Mouse (Mus musculus): ENCODE data around the gene Rabep2. TPM values are rescaled to one million over a fixed set of nuclear protein-coding genes. Genes with fewer than 3 reads are reported as not detected.
A peak's percentile ranks its signal among the peaks of the same experiment; 100 is the strongest.

Rabep2 gene
- polyA plus RNA-seq, 1 experiment from 2014 or later = 27.6 TPM

GRCm38 (mm10) chr7:126424161-126424560, 4.4 kb upstream of the Rabep2 start:
- H3K4me3 ChIP-seq (ENCODE audit: low read depth, low read length) = no peak overlapping the region
- no peak for DNase-seq (ENCODE audit: low spot score)
- H3K27me3 ChIP-seq (replicated peaks; ENCODE audit: control insufficient read depth, insufficient read depth, low read length) = no peaks in the 10 kb centered on the region
- H3K4me1 ChIP-seq (replicated peaks; ENCODE audit: control insufficient read depth, insufficient read depth, low read length) = peaks cover 7% of the 10 kb centered on the region
- no peak overlapping the region for H3K9ac ChIP-seq (ENCODE audit: low read length)
- no peak overlapping the region for H3K4me2 ChIP-seq (ENCODE audit: low read length)
- H3K27ac ChIP-seq (ENCODE audit: low read depth) = no peak overlapping the region
- no peaks in the 10 kb centered on the region for H3K9me3 ChIP-seq (ENCODE audit: control insufficient read depth, low read length)
- 86% methylated on average over 6 of the region's 6 CpGs for WGBS
- no peaks in the 10 kb centered on the region for H3K36me3 ChIP-seq (ENCODE audit: control insufficient read depth, insufficient read depth, low read length)
- ATAC-seq (replicated peaks; ENCODE audit: low FRiP score, low TSS enrichment, low read depth) = no peak

DNA sequence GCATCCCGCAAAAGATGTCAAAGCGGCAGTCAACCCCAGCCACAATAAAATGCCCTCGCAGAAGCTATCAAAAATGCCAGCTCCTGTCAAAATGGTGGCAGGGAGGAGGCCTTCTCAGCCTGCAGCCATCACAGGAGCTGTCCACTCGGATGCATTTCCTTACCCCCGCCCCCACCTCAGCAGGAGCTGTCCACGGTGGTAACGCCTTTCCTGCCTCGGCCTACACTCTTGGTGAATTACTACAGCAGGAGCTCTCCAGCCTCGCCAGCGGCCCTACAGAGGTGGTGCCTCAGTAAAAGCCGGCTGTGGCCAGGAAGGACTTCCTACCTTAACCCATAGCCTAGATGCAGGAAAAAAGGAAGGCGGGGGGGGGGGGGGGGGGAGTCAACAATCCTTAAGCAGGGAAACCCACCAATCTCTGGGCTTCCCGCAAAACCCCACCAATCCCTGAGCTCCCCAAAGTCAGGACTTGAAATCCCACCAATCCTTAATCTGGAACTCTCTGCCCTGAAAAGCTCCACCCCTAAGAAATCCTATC, 1.2 kb upstream of the Rabep2 start:
- H3K27ac ChIP-seq (ENCODE audit: low read depth) = peak overlapping the region; percentile 95; the same call in 1 of the 2 replicates
- ATAC-seq (replicated peaks; ENCODE audit: low FRiP score, low TSS enrichment, low read depth) = no peak
- H3K4me1 ChIP-seq (replicated peaks; ENCODE audit: control insufficient read depth, insufficient read depth, low read length) = peaks cover 12% of the 10 kb centered on the region
- no peaks in the 10 kb centered on the region for H3K9me3 ChIP-seq (ENCODE audit: control insufficient read depth, low read length)
- no peaks in the 10 kb centered on the region for H3K36me3 ChIP-seq (ENCODE audit: control insufficient read depth, insufficient read depth, low read length)
- no peaks in the 10 kb centered on the region for H3K27me3 ChIP-seq (replicated peaks; ENCODE audit: control insufficient read depth, insufficient read depth, low read length)
- H3K4me3 ChIP-seq (ENCODE audit: low read depth, low read length) = no peak overlapping the region
- no peak for DNase-seq (ENCODE audit: low spot score)
- 48% methylated on average over 12 of the region's 13 CpGs for WGBS
- no peak overlapping the region for H3K9ac ChIP-seq (ENCODE audit: low read length)
- no peak overlapping the region for H3K4me2 ChIP-seq (ENCODE audit: low read length)

DNA sequence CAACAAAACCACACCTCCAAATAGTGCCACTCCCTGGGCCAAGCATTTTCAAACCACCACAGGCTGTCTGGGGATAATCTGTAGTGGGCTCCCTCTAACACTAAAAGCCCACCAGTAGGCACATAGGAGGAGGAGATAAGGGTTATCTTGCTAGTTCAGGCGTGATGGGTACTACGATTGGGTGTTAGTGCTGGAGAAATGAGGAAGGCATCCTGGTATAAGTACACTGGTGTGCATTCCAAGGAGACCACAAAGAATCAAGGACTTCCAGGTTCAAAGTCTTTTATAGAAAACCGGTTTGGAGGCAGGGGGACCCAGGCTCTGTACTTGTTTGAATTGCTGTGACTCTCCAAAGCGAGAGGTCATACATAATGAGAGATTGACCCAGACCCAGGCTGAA, 405 bp upstream of the Rabep2 start:
- WGBS = 8% methylated on average over 4 of the region's 4 CpGs
- 0 out of 2 replicates have a peak, but pooled peaks cover 3% of the 10 kb centered on the region for H3K36me3 ChIP-seq (ENCODE audit: control insufficient read depth, insufficient read depth, low read length)
- peak overlapping the region; percentile 69 for H3K4me3 ChIP-seq (ENCODE audit: low read depth, low read length)
- peak overlapping the region; percentile 95 for H3K27ac ChIP-seq (ENCODE audit: low read depth)
- peaks cover 12% of the 10 kb centered on the region for H3K4me1 ChIP-seq (replicated peaks; ENCODE audit: control insufficient read depth, insufficient read depth, low read length)
- no peaks in the 10 kb centered on the region for H3K27me3 ChIP-seq (replicated peaks; ENCODE audit: control insufficient read depth, insufficient read depth, low read length)
- DNase-seq (ENCODE audit: low spot score) (no peak), ATAC-seq (replicated peaks; ENCODE audit: low FRiP score, low TSS enrichment, low read depth) (peak; percentile 44)
- no peaks in the 10 kb centered on the region for H3K9me3 ChIP-seq (ENCODE audit: control insufficient read depth, low read length)
- H3K9ac ChIP-seq (ENCODE audit: low read length) = peak overlapping the region; percentile 84
- H3K4me2 ChIP-seq (ENCODE audit: low read length) = peak overlapping the region; percentile 71

DNA sequence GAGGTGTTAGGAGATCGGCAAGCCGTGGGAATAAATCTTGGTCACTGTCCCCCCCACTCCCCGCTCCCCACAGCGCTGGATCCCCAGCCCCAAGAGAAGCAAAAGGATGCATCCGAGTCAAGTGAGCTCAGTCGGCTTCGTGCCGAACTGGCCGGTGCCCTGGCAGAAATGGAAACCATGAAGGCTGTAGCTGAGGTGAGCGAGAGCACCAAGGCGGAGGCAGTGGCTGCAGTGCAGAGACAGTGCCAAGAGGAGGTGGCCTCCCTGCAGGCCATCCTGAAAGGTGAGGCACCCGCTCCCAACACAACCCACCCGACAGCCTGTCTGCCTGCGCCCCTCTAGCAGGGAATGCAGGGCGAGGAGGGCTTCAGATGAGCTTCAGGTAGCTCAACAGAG, 942 bp downstream of the Rabep2 start:
- H3K9ac ChIP-seq (ENCODE audit: low read length) = peak overlapping the region; percentile 84
- H3K27ac ChIP-seq (ENCODE audit: low read depth) = no peak overlapping the region
- H3K4me2 ChIP-seq (ENCODE audit: low read length) = peak overlapping the region; percentile 71
- H3K9me3 ChIP-seq (ENCODE audit: control insufficient read depth, low read length) = no peaks in the 10 kb centered on the region
- no peak for DNase-seq (ENCODE audit: low spot score)
- peaks cover 9% of the 10 kb centered on the region; the same call in 1 of the 2 replicates for H3K36me3 ChIP-seq (ENCODE audit: control insufficient read depth, insufficient read depth, low read length)
- peak overlapping the region; percentile 69 for H3K4me3 ChIP-seq (ENCODE audit: low read depth, low read length)
- H3K27me3 ChIP-seq (replicated peaks; ENCODE audit: control insufficient read depth, insufficient read depth, low read length) = no peaks in the 10 kb centered on the region
- H3K4me1 ChIP-seq (replicated peaks; ENCODE audit: control insufficient read depth, insufficient read depth, low read length) = peaks cover 12% of the 10 kb centered on the region
- ATAC-seq (replicated peaks; ENCODE audit: low FRiP score, low TSS enrichment, low read depth) = peak; percentile 1; the same call in 1 of the 2 replicates
- 29% methylated on average over 15 of the region's 15 CpGs for WGBS

DNA sequence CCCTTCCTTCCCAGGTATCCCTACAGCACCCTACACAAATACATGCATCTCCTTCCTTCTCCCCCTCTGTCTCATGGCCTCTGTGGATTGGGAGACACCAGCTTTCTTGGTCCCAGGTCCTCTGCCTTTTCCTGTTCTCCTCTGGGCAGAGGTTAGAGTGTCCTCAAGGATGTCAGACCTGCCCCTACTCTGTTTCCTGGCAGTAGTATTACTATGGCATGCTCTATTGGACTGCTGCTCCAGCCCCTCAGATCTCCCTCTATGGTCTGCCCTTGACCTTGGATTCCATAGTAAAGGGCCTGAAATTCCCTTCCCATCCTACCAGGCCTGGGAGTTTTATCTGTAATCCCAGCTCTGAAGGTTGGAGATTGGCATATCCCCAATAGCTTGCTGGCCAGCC, 1.6 kb downstream of the Rabep2 start:
- Histone ChIP-seq H3K36me3 (ENCODE audit: control insufficient read depth, insufficient read depth, low read length) (peaks cover 15% of the 10 kb centered on the region; the same call in 1 of the 2 replicates), H3K4me3 (ENCODE audit: low read depth, low read length) (no peak overlapping the region), H3K9me3 (ENCODE audit: control insufficient read depth, low read length) (no peaks in the 10 kb centered on the region), H3K4me1 (replicated peaks; ENCODE audit: control insufficient read depth, insufficient read depth, low read length) (peaks cover 12% of the 10 kb centered on the region), H3K27ac (ENCODE audit: low read depth) (no peak overlapping the region), H3K4me2 (ENCODE audit: low read length) (no peak overlapping the region), H3K27me3 (replicated peaks; ENCODE audit: control insufficient read depth, insufficient read depth, low read length) (no peaks in the 10 kb centered on the region), H3K9ac (ENCODE audit: low read length) (no peak overlapping the region)
- DNase-seq (ENCODE audit: low spot score) (no peak), ATAC-seq (replicated peaks; ENCODE audit: low FRiP score, low TSS enrichment, low read depth) (no peak)

DNA sequence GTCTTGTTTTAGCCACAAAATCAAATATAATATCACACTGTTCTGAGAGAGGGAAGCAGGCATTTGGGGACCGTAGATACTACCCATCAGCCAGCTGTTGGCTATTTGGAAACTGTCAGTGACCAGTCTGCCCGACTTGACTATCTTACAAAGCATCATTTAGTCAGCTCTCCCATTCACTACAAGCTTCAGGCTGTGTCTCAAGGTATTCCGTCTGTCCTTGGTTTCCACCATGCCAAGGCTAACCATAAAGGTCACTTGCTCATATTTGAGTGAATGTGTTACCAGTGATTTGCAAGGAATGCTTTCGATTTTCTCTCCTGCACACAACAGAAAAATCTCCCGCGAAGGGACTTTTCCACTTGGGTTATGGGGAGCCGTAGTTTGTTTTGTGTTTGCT, 6.2 kb downstream of the Rabep2 start:
- H3K27me3 ChIP-seq (replicated peaks; ENCODE audit: control insufficient read depth, insufficient read depth, low read length) = no peaks in the 10 kb centered on the region
- DNase-seq (ENCODE audit: low spot score) = no peak
- 0 out of 2 replicates have a peak, but pooled peaks cover under 1% of the 10 kb centered on the region for H3K4me1 ChIP-seq (replicated peaks; ENCODE audit: control insufficient read depth, insufficient read depth, low read length)
- no peak for ATAC-seq (replicated peaks; ENCODE audit: low FRiP score, low TSS enrichment, low read depth)
- H3K4me2 ChIP-seq (ENCODE audit: low read length) = no peak overlapping the region
- no peaks in the 10 kb centered on the region for H3K9me3 ChIP-seq (ENCODE audit: control insufficient read depth, low read length)
- 89% methylated on average over 7 of the region's 7 CpGs for WGBS
- no peak overlapping the region for H3K4me3 ChIP-seq (ENCODE audit: low read depth, low read length)
- H3K36me3 ChIP-seq (ENCODE audit: control insufficient read depth, insufficient read depth, low read length) = peaks cover 20% of the 10 kb centered on the region; the same call in 1 of the 2 replicates
- H3K9ac ChIP-seq (ENCODE audit: low read length) = no peak overlapping the region
- no peak overlapping the region for H3K27ac ChIP-seq (ENCODE audit: low read depth)

GRCm38 (mm10) chr7:126435801-126436200, 7.2 kb downstream of the Rabep2 start:
- Histone ChIP-seq H3K36me3 (ENCODE audit: control insufficient read depth, insufficient read depth, low read length) (peaks cover 20% of the 10 kb centered on the region; the same call in 1 of the 2 replicates), H3K9ac (ENCODE audit: low read length) (no peak overlapping the region), H3K4me2 (ENCODE audit: low read length) (no peak overlapping the region), H3K27me3 (replicated peaks; ENCODE audit: control insufficient read depth, insufficient read depth, low read length) (no peaks in the 10 kb centered on the region), H3K9me3 (ENCODE audit: control insufficient read depth, low read length) (no peaks in the 10 kb centered on the region), H3K4me3 (ENCODE audit: low read depth, low read length) (no peak overlapping the region), H3K27ac (ENCODE audit: low read depth) (no peak overlapping the region), H3K4me1 (replicated peaks; ENCODE audit: control insufficient read depth, insufficient read depth, low read length) (no peaks in the 10 kb centered on the region)
- 86% methylated on average over 3 of the region's 3 CpGs for WGBS
- DNase-seq (ENCODE audit: low spot score) = no peak
- ATAC-seq (replicated peaks; ENCODE audit: low FRiP score, low TSS enrichment, low read depth) = no peak

DNA sequence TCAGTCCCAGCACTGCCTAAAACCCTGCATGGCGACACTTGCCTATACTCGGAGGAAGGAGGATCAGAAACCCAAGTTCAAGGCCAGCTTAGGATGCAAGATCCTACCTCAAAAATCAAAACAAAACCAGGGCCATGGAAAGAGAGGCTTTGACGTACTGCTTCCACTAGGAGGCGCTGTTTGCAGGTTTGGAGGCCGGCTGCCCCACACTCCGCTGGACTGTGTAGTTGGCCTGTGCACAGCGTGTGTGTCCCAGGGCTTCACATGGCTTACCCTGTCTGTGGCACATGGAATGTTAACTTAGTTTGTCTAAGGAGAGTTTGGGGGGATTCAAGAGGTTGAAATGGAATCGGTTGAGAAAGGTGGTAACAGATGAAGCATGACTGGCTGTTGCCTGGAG, 8.3 kb downstream of the Rabep2 start:
- ATAC-seq (replicated peaks; ENCODE audit: low FRiP score, low TSS enrichment, low read depth) = no peak
- H3K36me3 ChIP-seq (ENCODE audit: control insufficient read depth, insufficient read depth, low read length) = peaks cover 20% of the 10 kb centered on the region; the same call in 1 of the 2 replicates
- peak; percentile 75 for DNase-seq (ENCODE audit: low spot score)

DNA sequence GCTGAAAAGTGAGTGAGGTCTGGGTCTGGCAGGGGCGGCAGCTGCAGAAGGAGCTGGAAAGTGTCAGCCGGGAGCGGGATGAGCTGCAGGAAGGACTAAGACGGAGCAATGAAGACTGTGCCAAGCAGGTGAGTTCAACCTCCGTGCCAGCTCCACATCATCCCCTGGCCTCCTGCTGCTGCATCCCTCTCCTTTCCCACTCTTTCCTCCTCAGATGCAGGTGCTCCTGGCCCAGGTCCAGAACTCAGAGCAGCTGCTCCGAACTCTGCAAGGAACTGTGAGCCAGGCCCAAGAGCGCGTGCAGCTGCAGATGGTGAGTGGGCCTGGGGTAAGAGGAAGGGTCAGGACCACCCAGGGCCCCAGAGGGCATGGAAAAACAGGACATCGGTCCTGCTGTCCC, 11.6 kb downstream of the Rabep2 start:
- H3K9me3 ChIP-seq (ENCODE audit: control insufficient read depth, low read length) = no peaks in the 10 kb centered on the region
- H3K4me1 ChIP-seq (replicated peaks; ENCODE audit: control insufficient read depth, insufficient read depth, low read length) = no peaks in the 10 kb centered on the region
- no peak for ATAC-seq (replicated peaks; ENCODE audit: low FRiP score, low TSS enrichment, low read depth)
- 77% methylated on average over 9 of the region's 9 CpGs for whole genome bisulfite sequencing
- H3K9ac ChIP-seq (ENCODE audit: low read length) = no peak overlapping the region
- H3K4me3 ChIP-seq (ENCODE audit: low read depth, low read length) = no peak overlapping the region
- no peak for DNase-seq (ENCODE audit: low spot score)
- H3K27ac ChIP-seq (ENCODE audit: low read depth) = no peak overlapping the region
- peaks cover 24% of the 10 kb centered on the region for H3K36me3 ChIP-seq (ENCODE audit: control insufficient read depth, insufficient read depth, low read length)
- H3K27me3 ChIP-seq (replicated peaks; ENCODE audit: control insufficient read depth, insufficient read depth, low read length) = no peaks in the 10 kb centered on the region
- no peak overlapping the region for H3K4me2 ChIP-seq (ENCODE audit: low read length)

More for the DNA sequence above, 8.3 kb downstream of the Rabep2 start:
- no peak overlapping the region for H3K4me3 ChIP-seq (ENCODE audit: low read depth, low read length)
- H3K4me1 ChIP-seq (replicated peaks; ENCODE audit: control insufficient read depth, insufficient read depth, low read length) = no peaks in the 10 kb centered on the region
- no peak overlapping the region for H3K27ac ChIP-seq (ENCODE audit: low read depth)
- no peak overlapping the region for H3K9ac ChIP-seq (ENCODE audit: low read length)
- H3K4me2 ChIP-seq (ENCODE audit: low read length) = no peak overlapping the region
- H3K27me3 ChIP-seq (replicated peaks; ENCODE audit: control insufficient read depth, insufficient read depth, low read length) = no peaks in the 10 kb centered on the region
- WGBS = 21% methylated on average over 8 of the region's 8 CpGs
- H3K9me3 ChIP-seq (ENCODE audit: control insufficient read depth, low read length) = no peaks in the 10 kb centered on the region
